Mouse (Mus musculus) T-helper 1 cell (primary cell): ENCODE results near the gene Mad2l2.

Source experiments
- in situ Hi-C: fragments of 300-600 bp; cut with MboI, MseI; formaldehyde crosslinking; loops from one replicate; pipeline ENCODE4 v1.15.1; 2025; ENCODE audit warnings: high pct_unique_total_duplicates

The Mad2l2 gene

DNA sequence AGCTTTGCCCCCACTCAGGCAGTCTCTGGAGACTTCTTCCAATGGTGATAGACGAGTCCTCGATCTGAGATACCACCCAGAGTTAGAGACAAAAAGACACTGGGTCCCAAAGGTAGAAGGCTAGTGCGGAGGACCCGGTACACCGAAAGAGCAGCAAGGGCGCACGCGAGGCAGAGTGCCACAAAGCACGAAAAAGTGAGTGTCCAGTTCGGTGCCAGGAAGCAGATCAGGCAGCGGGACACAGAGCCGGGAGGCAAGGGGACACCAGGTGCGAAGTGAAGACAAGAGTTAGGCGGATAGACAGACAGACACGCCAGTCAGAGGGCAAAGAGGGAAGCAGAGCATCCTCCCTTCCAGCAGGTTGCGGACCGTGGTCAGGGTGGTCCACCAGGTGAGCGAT, at the start of gene Mad2l2:
Gene Mad2l2 (plus strand): TSS at position 252 of the 400 bp plus-strand sequence.
- in situ Hi-C loops: no loop called here

- in situ Hi-C loops: no loop called here
Measured at GRCm38 (mm10) chr4:148080597-148080973, 49.6 kb upstream of the Mad2l2 start.

DNA sequence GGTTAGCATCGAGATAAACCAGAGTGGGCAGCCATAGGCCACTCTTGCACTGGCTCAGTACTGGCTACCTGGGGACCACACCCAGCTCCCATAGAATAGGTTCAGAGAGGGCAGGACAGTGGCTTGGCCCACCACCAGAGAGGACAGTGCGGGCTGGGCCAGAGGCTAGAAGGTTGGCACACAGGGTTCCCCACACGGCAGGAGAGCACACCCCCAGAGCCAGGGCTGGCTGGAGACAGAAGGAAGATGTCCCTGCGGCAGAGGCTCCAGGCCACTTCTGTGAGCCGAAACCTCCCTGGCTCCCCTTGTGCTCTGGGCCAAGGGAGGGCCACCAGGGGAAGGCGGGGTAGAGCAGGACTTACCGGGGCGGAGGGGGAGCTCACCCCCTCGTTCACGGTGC, 49.0 kb upstream of the Mad2l2 start:
- in situ Hi-C loops: no loop called here

DNA sequence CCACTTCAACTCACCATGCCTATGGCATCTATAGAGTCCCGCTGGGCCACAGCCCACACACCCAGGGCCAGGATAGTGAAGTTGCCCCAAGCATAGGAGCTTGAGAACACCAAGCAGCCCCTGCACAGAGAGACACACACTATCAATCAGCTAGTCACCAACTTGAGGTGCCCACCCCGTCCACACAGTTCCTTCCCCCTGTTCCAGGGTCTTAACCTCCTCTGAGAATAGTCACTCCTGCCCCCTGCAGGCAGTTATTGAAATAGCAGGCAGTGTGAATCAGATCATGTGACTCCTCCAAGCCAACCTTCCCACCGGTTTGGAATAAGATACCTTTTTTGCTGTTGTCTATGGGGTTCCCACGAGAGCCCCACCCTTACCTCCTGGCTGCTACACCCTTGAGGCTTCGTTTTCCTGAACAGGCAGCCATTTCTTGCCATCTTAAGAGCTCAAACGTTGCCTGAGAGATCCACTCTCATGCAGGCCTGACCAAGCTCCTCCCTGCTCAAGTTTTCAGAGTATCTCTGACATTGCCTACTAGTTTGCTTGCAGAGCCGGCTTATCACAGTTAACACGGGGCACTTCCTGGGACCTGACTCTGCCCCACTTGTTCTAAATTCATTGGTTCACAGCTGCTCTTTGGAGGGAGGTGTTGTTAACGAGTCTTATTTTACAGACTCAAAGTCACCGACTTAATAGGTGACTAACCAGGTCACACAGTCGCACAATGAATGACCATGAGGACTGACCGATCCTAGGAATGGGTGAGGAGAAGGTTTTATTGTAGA, 47.7 kb upstream of the Mad2l2 start:
- in situ Hi-C loops: no loop called here

- in situ Hi-C loops: no loop called here
Measured at GRCm38 (mm10) chr4:148083176-148083899, 46.8 kb upstream of the Mad2l2 start.

- in situ Hi-C loops: no loop called here
Measured at GRCm38 (mm10) chr4:148084261-148084714, 45.9 kb upstream of the Mad2l2 start.

DNA sequence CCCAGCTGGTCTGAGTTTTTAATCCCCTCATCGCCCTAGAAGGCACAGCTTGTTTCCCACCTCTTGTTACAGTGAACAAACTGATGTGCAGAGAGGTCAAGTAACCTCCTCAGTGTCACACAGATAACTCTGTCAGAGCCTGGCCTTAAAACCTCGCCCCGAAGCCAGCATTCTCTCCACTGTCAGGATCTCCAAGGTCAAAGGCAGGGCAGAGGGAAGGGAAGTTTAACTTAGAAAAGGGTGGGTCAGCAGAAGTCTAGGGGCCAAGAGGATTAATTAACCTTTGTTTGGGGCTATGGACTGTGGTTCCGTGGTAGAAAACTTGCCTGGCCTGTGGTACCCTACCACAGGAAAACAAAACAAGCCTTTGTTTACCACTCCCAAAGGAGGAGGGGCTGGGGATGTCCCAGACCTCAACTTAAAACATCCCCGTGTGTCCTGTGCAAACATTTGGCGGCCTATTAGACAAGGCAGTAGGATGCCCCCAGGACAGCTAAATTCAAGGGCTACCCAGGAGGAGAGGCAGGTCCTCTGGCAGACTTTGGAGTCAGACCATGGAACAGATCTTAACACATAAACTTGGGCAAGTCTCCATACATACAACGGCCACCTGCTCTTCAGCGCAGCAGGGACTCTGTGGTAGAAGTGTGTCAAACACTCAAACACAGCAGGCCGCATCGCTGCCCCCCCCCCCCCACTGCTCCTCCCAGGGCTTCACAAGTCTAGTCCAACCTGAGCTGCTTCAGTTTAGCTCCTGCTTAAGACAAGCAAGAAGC, 44.9 kb upstream of the Mad2l2 start:
- in situ Hi-C loops: no loop called here

GRCm38 (mm10) chr4:148085907-148086305, 44.3 kb upstream of the Mad2l2 start:
- in situ Hi-C loops: no loop called here

DNA sequence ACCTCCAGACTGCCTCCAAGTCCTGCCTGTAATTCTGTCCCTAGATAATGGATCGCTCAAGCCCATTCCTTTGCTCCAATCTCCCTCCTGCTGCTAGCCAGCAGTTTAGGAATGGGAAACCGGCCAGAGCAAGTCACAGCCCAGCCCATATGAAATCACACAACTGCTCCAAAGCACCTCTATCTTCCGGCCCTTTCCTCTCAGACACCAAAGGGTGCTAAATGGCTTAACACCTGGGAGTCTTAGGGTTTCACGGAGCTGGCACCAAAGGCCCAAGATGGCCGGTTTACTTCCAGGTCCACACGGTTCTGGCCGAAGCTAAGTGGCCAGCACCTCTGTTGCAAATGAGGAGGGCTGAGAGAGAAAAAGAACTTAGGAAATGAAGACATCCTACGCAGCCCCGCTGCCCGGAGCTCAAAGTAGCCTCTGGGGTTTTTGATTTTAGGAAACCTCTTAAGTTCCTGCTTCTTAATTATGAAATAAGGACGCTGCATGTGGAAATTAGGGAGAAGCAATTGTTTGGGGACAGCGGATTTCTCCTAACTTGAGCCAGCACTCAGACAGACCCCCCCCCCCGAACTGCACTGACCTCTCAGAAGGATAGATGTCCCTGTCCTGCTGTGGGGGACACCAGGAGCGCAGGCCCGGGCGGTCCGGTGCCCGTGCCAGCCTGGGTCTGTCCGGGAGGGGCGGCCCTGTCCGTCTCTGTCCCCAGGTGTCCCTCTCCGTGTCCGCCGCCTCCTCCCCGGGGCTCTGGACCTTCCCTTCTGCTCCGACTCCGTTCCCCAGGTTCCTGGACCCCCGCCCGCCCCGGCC, 42.9 kb upstream of the Mad2l2 start:
- in situ Hi-C loops: no loop called here

GRCm38 (mm10) chr4:148087907-148088527, 42.2 kb upstream of the Mad2l2 start, which contains the start of gene Agtrap:
Gene Agtrap (minus strand): TSS chr4:148088031.
- in situ Hi-C loops: no loop called here

- in situ Hi-C loops: no loop called here
Measured at GRCm38 (mm10) chr4:148089166-148089565, 41.0 kb upstream of the Mad2l2 start.

- in situ Hi-C loops: no loop called here
Measured at GRCm38 (mm10) chr4:148091181-148091580, 39.0 kb upstream of the Mad2l2 start.

DNA sequence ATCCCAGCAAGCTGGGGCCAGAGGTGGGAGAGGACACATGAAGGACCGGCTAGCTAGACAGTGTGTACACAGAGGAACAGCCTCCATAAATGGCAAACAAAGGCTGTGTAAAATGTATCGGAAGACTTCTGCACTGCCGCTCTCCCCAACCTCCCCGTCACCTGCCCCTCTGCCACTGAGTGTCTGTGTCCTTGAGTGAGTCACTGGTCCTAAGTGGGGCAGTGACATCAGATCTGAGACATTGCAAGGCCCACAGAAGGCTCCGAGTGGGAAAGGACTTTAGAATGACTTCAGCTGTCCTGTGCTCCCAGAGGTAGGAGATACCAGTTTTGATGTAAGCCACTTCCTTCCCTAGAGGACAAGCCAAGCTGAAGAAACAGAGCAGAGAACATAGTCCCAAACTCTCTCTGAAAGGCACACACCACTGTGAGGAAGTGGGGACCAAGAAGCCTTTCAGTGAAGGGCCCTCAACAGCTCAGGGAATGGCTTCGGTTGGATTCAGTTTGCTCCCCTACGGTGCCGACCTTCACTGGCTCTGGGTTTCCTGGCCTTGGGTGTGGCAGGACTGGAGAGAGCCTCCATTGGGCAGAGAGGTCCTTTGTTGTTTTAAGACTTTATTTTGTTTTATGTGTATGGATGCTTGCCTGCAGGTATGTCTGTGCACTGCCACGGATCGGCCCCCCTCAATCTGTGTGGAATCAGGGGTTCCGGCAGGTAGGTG, 37.5 kb upstream of the Mad2l2 start:
- in situ Hi-C loops: no loop called here

GRCm38 (mm10) chr4:148094161-148094560, 36.0 kb upstream of the Mad2l2 start:
- in situ Hi-C loops: no loop called here

GRCm38 (mm10) chr4:148095081-148095480, 35.1 kb upstream of the Mad2l2 start:
- in situ Hi-C loops: no loop called here

GRCm38 (mm10) chr4:148097936-148098335, 32.2 kb upstream of the Mad2l2 start:
- in situ Hi-C loops: no loop called here

DNA sequence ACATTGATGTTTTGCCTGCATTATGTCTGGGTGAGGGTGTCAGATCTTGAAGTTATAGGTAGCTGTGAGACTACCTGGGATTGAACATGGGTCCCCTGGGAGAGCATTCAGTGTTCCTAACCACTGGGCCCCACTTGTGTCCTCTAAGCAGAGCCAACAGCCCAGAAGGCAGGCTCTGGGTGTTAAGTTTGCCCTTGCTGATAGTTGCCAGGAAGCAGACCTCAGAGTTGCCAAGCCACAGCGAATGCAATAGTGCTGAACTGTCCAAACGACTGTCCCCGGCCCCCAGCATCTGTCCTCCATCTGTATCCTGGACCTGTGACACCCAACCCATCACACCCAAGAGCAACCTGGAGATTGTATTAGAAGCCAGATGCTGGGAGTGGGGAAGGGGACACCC, 31.5 kb upstream of the Mad2l2 start:
- in situ Hi-C loops: no loop called here

GRCm38 (mm10) chr4:148101801-148102527, 28.2 kb upstream of the Mad2l2 start:
- in situ Hi-C loops: no loop called here

DNA sequence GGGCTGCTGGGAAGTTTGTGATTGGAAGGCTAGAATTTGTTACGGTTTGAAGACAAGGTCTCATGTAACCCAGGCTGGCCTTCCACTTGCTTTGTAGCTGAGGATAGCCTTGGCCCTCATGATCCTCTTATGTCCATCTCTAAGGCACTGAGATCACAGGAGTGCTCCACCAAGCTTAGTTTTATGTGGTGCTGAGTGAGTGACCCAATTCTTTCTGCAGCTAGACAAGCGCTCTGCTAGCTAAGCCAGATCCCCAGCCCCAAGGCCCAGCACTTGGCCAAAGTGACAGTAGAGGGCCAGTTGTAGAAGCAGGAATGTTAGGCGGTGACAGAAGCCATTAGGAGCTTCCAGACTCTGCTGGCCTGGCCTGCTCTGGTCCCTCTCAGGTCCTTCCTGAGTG, 26.0 kb upstream of the Mad2l2 start:
- in situ Hi-C loops: no loop called here
